ENCODE assay signal across 17 mouse cellular contexts in the genomic region with DNA sequence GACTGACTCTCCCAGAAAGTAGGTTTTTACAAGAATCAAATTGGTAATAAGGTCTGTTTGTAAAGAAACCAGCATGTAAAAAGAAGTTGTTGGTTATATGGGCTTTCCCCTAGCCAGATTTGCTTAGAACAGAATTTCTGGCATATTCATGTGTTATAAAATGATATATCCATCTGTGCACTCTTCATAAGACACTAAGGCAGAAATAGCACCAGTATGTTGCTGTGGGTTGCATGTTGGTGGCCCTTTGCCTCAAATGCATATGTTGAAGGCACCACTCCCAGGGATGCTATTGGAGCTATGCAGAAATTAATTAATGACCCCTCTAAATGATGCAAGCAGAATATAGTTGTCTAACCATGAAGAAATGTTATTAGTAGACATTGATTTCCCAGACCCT.
DNase-seq lines count a peak whose midpoint lies in the region; ATAC-seq and TF ChIP-seq lines count a peak whose summit lies in the region.
"Had no signal": no experiment of that assay in that cellular context is flagged by ENCODE, and none has a peak within 500 bp of the region (broad histone marks: within the 10 kb centered on the region; RNA-seq: fewer than 3 reads in every experiment).

No protein-coding gene starts in this region.

- intact Hi-C loops in left cerebral cortex, postnatal 25 days (cut with DNase I): no loop called here

- ATAC-seq in forebrain, embryonic 15.5 days (replicated peaks): peak; percentile 67
- ATAC-seq in forebrain, embryonic 11.5 days (replicated peaks; ENCODE audit: low FRiP score): no peak
- ATAC-seq in megakaryocyte-erythroid progenitor cell, adult 5-6 weeks (replicated peaks; ENCODE audit: low FRiP score, low TSS enrichment, poor library complexity, severe bottlenecking): no peak

- DNase-seq in forebrain, embryonic 11.5 days (ENCODE audit: low spot score): no peak
- peak in 1 of 2 experiments; percentile 12 for DNase-seq in layer of hippocampus, adult 2 months (ENCODE audit: low spot score in 2 of 2)
- DNase-seq in layer of hippocampus, postnatal 10 days (ENCODE audit: low spot score in 2 of 2): no peak
- peak; percentile 2 to 59 for DNase-seq in left cerebral cortex, postnatal 25 days (ENCODE audit: low spot score in 2 of 2)
- no peak for DNase-seq in left cerebral cortex, adult 18-20 months (ENCODE audit: low spot score in 2 of 2)
- DNase-seq: adrenal gland, postnatal 10 days; cerebellum, adult 18-20 months; cerebellum, adult 9-11 months; cerebellum, postnatal 36 days; gastrocnemius, adult 2 months; gastrocnemius, postnatal 25 days had no signal

- peaks cover 11% of the 10 kb centered on the region for H3K4me1 ChIP-seq in forebrain, embryonic 15.5 days
- H3K4me1 ChIP-seq in forebrain, embryonic 11.5 days (replicated peaks; ENCODE audit: control insufficient read depth, insufficient read depth, low read length): no peaks in the 10 kb centered on the region
- H3K4me1 ChIP-seq: embryonic facial prominence, embryonic 13.5 days; hindbrain, embryonic 10.5 days had no signal

- H3K9me3 ChIP-seq in forebrain, embryonic 15.5 days: no peaks in the 10 kb centered on the region
- no peaks in the 10 kb centered on the region for H3K9me3 ChIP-seq in forebrain, embryonic 11.5 days (ENCODE audit: control insufficient read depth, low read length)
- H3K9me3 ChIP-seq: embryonic facial prominence, embryonic 13.5 days; heart, embryonic 12.5 days; hindbrain, embryonic 10.5 days had no signal

- H3K27ac ChIP-seq in forebrain, embryonic 15.5 days (replicated peaks): no peak overlapping the region
- H3K27ac ChIP-seq in forebrain, embryonic 11.5 days (ENCODE audit: low read depth, low read length): no peak overlapping the region
- peak overlapping the region; percentile 28; the same call in 1 of the 2 replicates for H3K27ac ChIP-seq in layer of hippocampus, adult 2 months
- H3K27ac ChIP-seq: embryonic facial prominence, embryonic 13.5 days; gastrocnemius, adult 2 months; hindbrain, embryonic 10.5 days; hindbrain, embryonic 14.5 days had no signal

- no peak overlapping the region for H3K4me3 ChIP-seq in forebrain, embryonic 15.5 days
- no peak overlapping the region for H3K4me3 ChIP-seq in forebrain, embryonic 11.5 days (ENCODE audit: low read depth, low read length)
- no peak overlapping the region for H3K4me3 ChIP-seq in layer of hippocampus, adult 2 months
- H3K4me3 ChIP-seq: embryonic facial prominence, embryonic 13.5 days; gastrocnemius, adult 2 months; heart, embryonic 12.5 days; hindbrain, embryonic 10.5 days had no signal

- no peak overlapping the region for H3K4me2 ChIP-seq in forebrain, embryonic 15.5 days (replicated peaks)
- no peak overlapping the region for H3K4me2 ChIP-seq in forebrain, embryonic 11.5 days (ENCODE audit: low read depth, low read length, severe bottlenecking)
- H3K4me2 ChIP-seq: embryonic facial prominence, embryonic 13.5 days; heart, embryonic 12.5 days; hindbrain, embryonic 14.5 days had no signal

- no peak for TF ChIP-seq CTCF in layer of hippocampus, adult 2 months (conservative IDR thresholded peaks at IDR 0.05)

- no peaks in the 10 kb centered on the region for H3K27me3 ChIP-seq in forebrain, embryonic 15.5 days
- H3K27me3 ChIP-seq in forebrain, embryonic 11.5 days (ENCODE audit: control insufficient read depth, insufficient read depth, low read length): no peaks in the 10 kb centered on the region
- H3K27me3 ChIP-seq: embryonic facial prominence, embryonic 13.5 days had no signal

- no peak overlapping the region for H3K9ac ChIP-seq in forebrain, embryonic 15.5 days (replicated peaks)
- no peak overlapping the region for H3K9ac ChIP-seq in forebrain, embryonic 11.5 days (ENCODE audit: low read length)
- H3K9ac ChIP-seq: embryonic facial prominence, embryonic 13.5 days; heart, embryonic 12.5 days; hindbrain, embryonic 14.5 days had no signal

- H3K36me3 ChIP-seq in forebrain, embryonic 15.5 days: no peaks in the 10 kb centered on the region
- no peaks in the 10 kb centered on the region for H3K36me3 ChIP-seq in forebrain, embryonic 11.5 days (ENCODE audit: control insufficient read depth, insufficient read depth, low read length)
- H3K36me3 ChIP-seq: embryonic facial prominence, embryonic 13.5 days; heart, embryonic 12.5 days; hindbrain, embryonic 10.5 days had no signal

Comparison
In these comparisons a context has a peak if more than half of its experiments do, and no peak if none do; other contexts are left out.
1. DNase-seq: peak in left cerebral cortex, postnatal 25 days (2 of 2); none in forebrain, embryonic 11.5 days (single experiment), layer of hippocampus, postnatal 10 days (0 of 2) and left cerebral cortex, adult 18-20 months (0 of 2).